Mouse (Mus musculus) forebrain, postnatal 0 days (tissue): ENCODE measurements around the gene Klf1. TPM values are rescaled to one million over a fixed set of nuclear protein-coding genes. Genes with fewer than 3 reads are reported as not detected.

Experiments used
- ATAC-seq: fragments of 200-750 bp; cut with Nextera tagmentation; 2 replicates; pipeline ENCODE4 v1.8.0; 2017; ENCODE audit warnings: mild to moderate bottlenecking, moderate library complexity
- DNase-seq: peaks from one replicate; pipeline ENCODE4 v3.0.0-alpha.2; 2015
- H3K27ac ChIP-seq: fragments of 300-500 bp; sonication (generic); 2 replicates; pipeline ENCODE4 v1.5.1; 2014; ENCODE audit warnings: low read depth, mild to moderate bottlenecking, antibody characterized with exemption, low read length, moderate library complexity, mixed read lengths
- H3K27me3 ChIP-seq: fragments of 300-500 bp; sonication (generic); 2 replicates; pipeline ENCODE4 v1.6.1; 2014; ENCODE audit warnings: mild to moderate bottlenecking, low read length, mixed read lengths; ENCODE audit not compliant: insufficient read depth
- H3K36me3 ChIP-seq: fragments of 300-500 bp; sonication (generic); 2 replicates; pipeline ENCODE4 v1.6.1; 2014; ENCODE audit warnings: mild to moderate bottlenecking, moderate library complexity; ENCODE audit not compliant: insufficient read depth
- H3K4me1 ChIP-seq: fragments of 300-500 bp; sonication (generic); 2 replicates; pipeline ENCODE4 v1.6.1; 2014; ENCODE audit warnings: antibody characterized with exemption; ENCODE audit not compliant: insufficient read depth
- H3K4me2 ChIP-seq: fragments of 300-500 bp; sonication (generic); 2 replicates; pipeline ENCODE4 v1.6.1; 2014; ENCODE audit warnings: low read depth, mild to moderate bottlenecking, moderate library complexity
- H3K4me3 ChIP-seq: fragments of 300-500 bp; sonication (generic); 2 replicates; pipeline ENCODE4 v1.5.1; 2014; ENCODE audit warnings: low read depth, low read length, mixed read lengths
- H3K9ac ChIP-seq: fragments of 300-500 bp; sonication (generic); 2 replicates; pipeline ENCODE4 v1.6.1; 2014; ENCODE audit warnings: mild to moderate bottlenecking
- H3K9me3 ChIP-seq: fragments of 300-500 bp; sonication (generic); 2 replicates; pipeline ENCODE4 v1.6.1; 2016; ENCODE audit warnings: low read length
- CTCF ChIP-seq: sonication (generic); IDR thresholded peaks from 2 replicates; pipeline ENCODE4 v1.5.1; 2016; ENCODE audit warnings: antibody characterized with exemption, control low read depth, low read depth
- WGBS: fragments of 180-500 bp; shearing (Covaris S2); extraction: QIAGEN DNeasy Blood & Tissue Kit; methylation state at CpG from one replicate; pipeline ENCODE4 v1.1.7; 2014; 5-methylcytosine and 5-hydroxymethylcytosine counted together
- polyA plus RNA-seq: library from polyadenylated mRNA; unstranded; fragments of >200 nt; fragmentation: Nextera tagmentation; extraction: Ambion mirVana; gene quantifications from 2 replicates; pipeline ENCODE4 v1.2.1, GENCODE M21; 2015
- total RNA-seq: library from RNA; depleted of rRNA; stranded (reverse); fragments of >200 nt; gene quantifications from 2 replicates; pipeline ENCODE4 v1.2.3, GENCODE M21; 2014

Gene Klf1
- total and polyA plus RNA-seq, 2 experiments from 2014 or later = 0.77 TPM; not detected in 1

DNA sequence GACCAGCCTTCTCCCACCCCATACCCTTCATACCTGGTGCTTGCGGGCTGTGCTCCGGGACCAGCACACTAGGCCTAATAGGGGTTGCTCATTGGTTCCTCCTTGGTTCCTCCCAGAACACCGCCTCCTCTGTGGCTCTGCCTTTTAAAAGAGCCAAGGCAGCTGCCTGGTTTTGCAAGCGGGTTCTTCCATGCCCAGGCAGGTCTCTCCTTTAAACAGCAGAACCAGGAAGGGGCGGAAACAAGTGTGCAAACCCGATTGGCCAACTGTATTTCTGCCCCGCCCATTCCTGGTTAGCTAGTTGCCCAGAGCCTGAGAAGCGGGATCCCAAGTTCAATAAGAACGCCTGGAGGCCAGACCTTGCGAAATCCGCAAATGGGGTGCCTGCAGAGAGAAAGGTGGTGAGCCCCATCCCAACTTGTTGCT is 8.0 kb upstream of the Klf1 start, which contains the start of gene Gcdh:
Gcdh (minus strand) TSS at position 213 of the 426 bp plus-strand sequence.
- Histone ChIP-seq H3K36me3 (peaks cover 20% of the 10 kb centered on the region), H3K9me3 (no peaks in the 10 kb centered on the region), H3K9ac (peak within 1 kb of the TSS; percentile 59), H3K27ac (no peak within 1 kb of the TSS), H3K4me1 (peaks cover 5% of the 10 kb centered on the region; the same call in 1 of the 2 replicates), H3K4me2 (peak within 1 kb of the TSS; percentile 88), H3K4me3 (peak within 1 kb of the TSS; percentile 62), H3K27me3 (no peaks in the 10 kb centered on the region)
- 0% methylated on average over 11 of the region's 11 CpGs for WGBS
- no peak for TF ChIP-seq CTCF
- DNase-seq = peak; percentile 94
- peak; percentile 100 for ATAC-seq

DNA sequence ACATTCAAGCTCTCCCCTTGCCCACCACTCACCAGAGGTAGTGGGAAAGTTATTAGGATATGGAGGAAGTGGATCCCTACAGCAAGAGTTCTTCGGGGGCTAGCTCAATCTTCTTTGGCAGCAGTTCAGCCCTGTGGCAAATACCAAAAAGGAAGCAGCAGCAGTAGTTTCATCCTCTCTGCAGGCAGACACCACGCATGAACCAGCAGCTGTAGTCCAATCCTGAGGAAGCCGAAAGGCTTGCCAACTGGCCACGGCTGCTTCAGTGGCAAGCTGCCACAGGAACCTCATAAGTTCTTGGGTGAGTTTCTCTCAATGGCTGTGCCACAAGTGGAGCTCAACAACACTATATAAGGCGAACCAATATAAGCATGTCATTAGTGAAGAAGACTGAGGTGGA is 5.8 kb upstream of the Klf1 start:
- Histone ChIP-seq H3K36me3 (peaks cover 7% of the 10 kb centered on the region), H3K27me3 (no peaks in the 10 kb centered on the region), H3K4me2 (no peak overlapping the region), H3K9ac (no peak overlapping the region), H3K9me3 (no peaks in the 10 kb centered on the region), H3K4me1 (peaks cover 5% of the 10 kb centered on the region; the same call in 1 of the 2 replicates), H3K4me3 (no peak overlapping the region), H3K27ac (no peak overlapping the region)
- 71% methylated on average over 5 of the region's 5 CpGs for WGBS
- TF ChIP-seq CTCF = no peak
- DNase-seq = no peak
- ATAC-seq = no peak

- H3K9me3 ChIP-seq = no peaks in the 10 kb centered on the region
- H3K4me2 ChIP-seq = no peak overlapping the region
- TF ChIP-seq CTCF = no peak
- WGBS = 81% methylated on average over 4 of the region's 4 CpGs
- H3K36me3 ChIP-seq = no peaks in the 10 kb centered on the region
- no peaks in the 10 kb centered on the region for H3K27me3 ChIP-seq
- H3K27ac ChIP-seq = no peak overlapping the region
- H3K9ac ChIP-seq = no peak overlapping the region
- no peak overlapping the region for H3K4me3 ChIP-seq
- ATAC-seq (no peak), DNase-seq (no peak)
- peaks cover 5% of the 10 kb centered on the region; the same call in 1 of the 2 replicates for H3K4me1 ChIP-seq
These were observed 657 bp upstream of the Klf1 start for GRCm38 (mm10) chr8:84901071-84901470.

- no peaks in the 10 kb centered on the region for H3K36me3 ChIP-seq
- H3K4me3 ChIP-seq = peak overlapping the region; percentile 45
- peaks cover 5% of the 10 kb centered on the region; the same call in 1 of the 2 replicates for H3K4me1 ChIP-seq
- peak overlapping the region; percentile 97 for H3K4me2 ChIP-seq
- H3K9ac ChIP-seq = peak overlapping the region; percentile 50
- no peaks in the 10 kb centered on the region for H3K9me3 ChIP-seq
- no peak for TF ChIP-seq CTCF
- DNase-seq (no peak), ATAC-seq (no peak; the same call in 1 of the 2 replicates)
- H3K27ac ChIP-seq = no peak overlapping the region
- no peaks in the 10 kb centered on the region for H3K27me3 ChIP-seq
- WGBS = 4% methylated on average over 24 of the region's 24 CpGs
These were observed 715 bp downstream of the Klf1 start for GRCm38 (mm10) chr8:84902367-84902919.

DNA sequence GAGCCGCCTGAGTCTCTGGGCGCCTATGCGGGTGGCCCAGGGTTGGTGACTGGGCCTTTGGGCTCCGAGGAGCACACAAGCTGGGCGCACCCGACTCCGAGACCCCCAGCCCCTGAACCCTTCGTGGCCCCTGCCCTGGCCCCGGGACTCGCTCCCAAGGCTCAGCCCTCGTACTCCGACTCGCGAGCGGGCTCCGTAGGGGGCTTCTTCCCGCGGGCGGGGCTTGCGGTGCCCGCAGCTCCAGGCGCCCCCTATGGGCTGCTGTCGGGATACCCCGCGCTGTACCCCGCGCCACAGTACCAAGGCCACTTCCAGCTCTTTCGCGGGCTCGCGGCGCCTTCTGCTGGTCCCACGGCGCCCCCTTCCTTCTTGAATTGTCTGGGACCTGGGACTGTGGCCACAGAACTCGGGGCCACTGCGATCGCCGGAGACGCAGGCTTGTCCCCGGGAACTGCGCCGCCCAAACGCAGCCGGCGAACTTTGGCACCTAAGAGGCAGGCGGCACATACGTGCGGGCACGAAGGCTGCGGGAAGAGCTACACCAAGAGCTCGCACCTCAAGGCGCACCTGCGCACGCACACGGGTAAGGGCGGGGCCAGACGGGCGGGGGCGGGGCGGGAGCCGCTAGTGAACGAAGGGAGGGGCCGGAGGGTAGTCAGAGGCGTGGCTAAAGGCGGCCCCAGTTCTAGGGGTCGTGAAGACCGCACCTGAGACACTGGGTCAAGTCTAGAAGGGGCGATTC is 1.4 kb downstream of the Klf1 start:
- Histone ChIP-seq H3K27ac (no peak overlapping the region), H3K27me3 (no peaks in the 10 kb centered on the region)

GRCm38 (mm10) chr8:84904351-84904750 is 2.6 kb downstream of the Klf1 start:
- Histone ChIP-seq H3K4me1 (peaks cover 5% of the 10 kb centered on the region; the same call in 1 of the 2 replicates), H3K4me2 (no peak overlapping the region), H3K27me3 (no peaks in the 10 kb centered on the region; the same call in 1 of the 2 replicates), H3K4me3 (no peak overlapping the region), H3K9ac (no peak overlapping the region), H3K36me3 (no peaks in the 10 kb centered on the region; the same call in 1 of the 2 replicates), H3K27ac (no peak overlapping the region), H3K9me3 (no peaks in the 10 kb centered on the region)
- no peak for TF ChIP-seq CTCF
- ATAC-seq (no peak), DNase-seq (no peak)
- WGBS = 90% methylated on average over 7 of the region's 7 CpGs

More for the DNA sequence above, 1.4 kb downstream of the Klf1 start:
- WGBS = 2% methylated on average over 67 of the region's 68 CpGs
- ATAC-seq (peak; percentile 93), DNase-seq (peak; percentile 89)
- H3K4me1 ChIP-seq = peaks cover 5% of the 10 kb centered on the region; the same call in 1 of the 2 replicates
- peak; percentile 86 for TF ChIP-seq CTCF
- H3K4me2 ChIP-seq = peak overlapping the region; percentile 97
- H3K36me3 ChIP-seq = no peaks in the 10 kb centered on the region
- H3K4me3 ChIP-seq = peak overlapping the region; percentile 45
- no peaks in the 10 kb centered on the region for H3K9me3 ChIP-seq
- H3K9ac ChIP-seq = peak overlapping the region; percentile 50

GRCm38 (mm10) chr8:84907037-84907436 is 5.3 kb downstream of the Klf1 start:
- TF ChIP-seq CTCF = no peak
- Histone ChIP-seq H3K9ac (no peak overlapping the region), H3K4me1 (peaks cover 5% of the 10 kb centered on the region; the same call in 1 of the 2 replicates), H3K9me3 (no peaks in the 10 kb centered on the region), H3K27me3 (no peaks in the 10 kb centered on the region; the same call in 1 of the 2 replicates), H3K4me2 (no peak overlapping the region), H3K36me3 (peaks cover 19% of the 10 kb centered on the region), H3K27ac (no peak overlapping the region), H3K4me3 (no peak overlapping the region)
- DNase-seq (no peak), ATAC-seq (no peak)
- WGBS = 95% methylated on average over 9 of the region's 9 CpGs
